ENCODE assay signal across 14 mouse cellular contexts in the genomic region with DNA sequence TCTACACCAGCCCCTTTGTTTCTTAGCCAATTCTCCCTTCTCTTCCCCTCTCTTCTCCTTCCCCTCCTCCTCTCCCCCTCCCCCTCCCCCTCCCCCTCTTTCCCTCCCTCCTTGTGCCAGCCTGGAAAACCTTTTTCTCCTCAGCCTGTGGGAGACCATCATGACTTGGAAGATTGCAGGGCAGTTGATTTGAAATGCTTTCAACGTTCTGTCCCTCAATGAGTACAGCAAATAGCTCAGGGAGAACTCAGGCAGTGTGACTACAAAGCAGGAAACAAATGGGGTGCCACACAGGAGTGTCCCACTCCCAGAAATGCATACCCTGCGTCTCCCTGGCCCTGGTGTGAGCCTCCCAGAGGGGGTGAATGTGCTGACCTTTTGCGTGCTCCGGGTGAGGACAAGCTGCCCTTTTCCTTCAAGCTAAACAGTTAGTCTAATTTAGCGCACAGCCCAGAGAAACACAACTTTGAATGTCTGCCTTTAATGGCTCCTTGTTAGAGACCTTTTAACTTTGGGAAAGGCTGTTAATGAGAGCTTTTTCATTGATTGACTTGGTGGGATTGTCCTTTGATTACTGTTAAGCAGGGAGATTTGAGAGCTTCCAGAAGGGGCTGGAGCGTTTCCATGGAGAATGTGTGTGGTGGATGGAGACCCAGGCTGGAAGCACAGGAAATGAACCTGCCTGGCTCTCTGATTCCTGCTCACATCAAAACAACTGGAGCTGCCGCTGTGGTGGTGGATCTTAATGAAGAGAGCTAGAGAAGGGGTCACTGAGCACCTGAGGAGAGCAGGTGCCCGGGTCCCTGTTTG. TPM values are rescaled to one million over a fixed set of nuclear protein-coding genes. Genes with fewer than 3 reads are reported as not detected.
DNase-seq lines count a peak whose midpoint lies in the region; ATAC-seq lines count a peak whose summit lies in the region.
"Had no signal": no experiment of that assay in that cellular context is flagged by ENCODE, and none has a peak within 500 bp of the region (broad histone marks: within the 10 kb centered on the region; RNA-seq: fewer than 3 reads in every experiment).

No protein-coding gene starts in this region.

- peak overlapping the region; percentile 39; the same call in 1 of the 2 replicates for H3K9ac ChIP-seq in lung, embryonic 16.5 days (ENCODE audit: low read length)
- H3K9ac ChIP-seq in forebrain, embryonic 12.5 days, result no peak overlapping the region; the same call in 1 of the 2 replicates
- H3K9ac ChIP-seq in neural tube, embryonic 12.5 days, result no peak overlapping the region
- H3K9ac ChIP-seq: embryonic facial prominence, embryonic 12.5 days; heart, embryonic 15.5 days had no signal

- H3K4me1 ChIP-seq in lung, embryonic 16.5 days (replicated peaks; ENCODE audit: control insufficient read depth, insufficient read depth, low read length), result peaks cover 18% of the 10 kb centered on the region
- peaks cover 23% of the 10 kb centered on the region for H3K4me1 ChIP-seq in forebrain, embryonic 12.5 days
- peaks cover 2% of the 10 kb centered on the region; the same call in 1 of the 2 replicates for H3K4me1 ChIP-seq in neural tube, embryonic 12.5 days

- H3K27ac ChIP-seq in lung, embryonic 16.5 days (ENCODE audit: low read length), result peak overlapping the region; percentile 64
- H3K27ac ChIP-seq in forebrain, embryonic 12.5 days, result peak overlapping the region; percentile 90
- no peak overlapping the region for H3K27ac ChIP-seq in neural tube, embryonic 12.5 days
- H3K27ac ChIP-seq: embryonic facial prominence, embryonic 12.5 days; heart, embryonic 15.5 days had no signal

- no peaks in the 10 kb centered on the region for H3K36me3 ChIP-seq in lung, embryonic 16.5 days (ENCODE audit: control insufficient read depth, insufficient read depth, low read length)
- H3K36me3 ChIP-seq in forebrain, embryonic 12.5 days (replicated peaks), result no peaks in the 10 kb centered on the region
- H3K36me3 ChIP-seq in neural tube, embryonic 12.5 days, result no peaks in the 10 kb centered on the region
- H3K36me3 ChIP-seq: embryonic facial prominence, embryonic 12.5 days; heart, embryonic 15.5 days had no signal

- ATAC-seq in lung, embryonic 16.5 days (ENCODE audit: low read depth), result no peak
- peak; percentile 75 for ATAC-seq in forebrain, embryonic 12.5 days (ENCODE audit: low FRiP score)
- peak; percentile 48; the same call in 1 of the 2 replicates for ATAC-seq in neural tube, embryonic 12.5 days (ENCODE audit: low FRiP score, low read depth)
- ATAC-seq: CD4-positive, CD25-positive, alpha-beta regulatory T cell, adult 4 months had no signal

- DNase-seq in lung, postnatal 14 days, result no peak
- peak; percentile 53 for DNase-seq in hindlimb bud, embryonic 11.5 days (ENCODE audit: extremely low spot score, low read depth, low spot score)
- DNase-seq in urinary bladder, postnatal 36 days (ENCODE audit: low spot score in 2 of 2), result no peak
- no peak for DNase-seq in left cerebral cortex, adult 8-10 months (ENCODE audit: low spot score in 2 of 2)
- DNase-seq in c-Kit-positive CD71-positive TER-119-positive erythroid progenitor cells, embryonic 14.5 days (ENCODE audit: low spot score), result no peak

- WGBS in lung, embryonic 16.5 days, result 27% methylated on average over 8 of the region's 8 CpGs
- WGBS in forebrain, embryonic 12.5 days, result 4% methylated on average over 8 of the region's 8 CpGs
- 11% methylated on average over 8 of the region's 8 CpGs for WGBS in neural tube, embryonic 12.5 days

- no peaks in the 10 kb centered on the region for H3K27me3 ChIP-seq in lung, embryonic 16.5 days (ENCODE audit: control insufficient read depth, insufficient read depth, low read depth, low read length)
- H3K27me3 ChIP-seq in forebrain, embryonic 12.5 days, result peaks cover 65% of the 10 kb centered on the region
- 0 out of 2 replicates have a peak, but pooled peaks cover 3% of the 10 kb centered on the region for H3K27me3 ChIP-seq in neural tube, embryonic 12.5 days (replicated peaks)
- H3K27me3 ChIP-seq: embryonic facial prominence, embryonic 12.5 days; heart, embryonic 15.5 days had no signal

- no peak overlapping the region for H3K4me2 ChIP-seq in lung, embryonic 16.5 days (ENCODE audit: low read depth, low read length)
- H3K4me2 ChIP-seq in forebrain, embryonic 12.5 days, result peak overlapping the region; percentile 13; the same call in 1 of the 2 replicates
- H3K4me2 ChIP-seq in neural tube, embryonic 12.5 days (replicated peaks), result no peak overlapping the region
- H3K4me2 ChIP-seq: embryonic facial prominence, embryonic 12.5 days; heart, embryonic 15.5 days had no signal

- no peak overlapping the region for H3K4me3 ChIP-seq in lung, embryonic 16.5 days (ENCODE audit: low read length)
- H3K4me3 ChIP-seq in forebrain, embryonic 12.5 days (replicated peaks), result no peak overlapping the region
- H3K4me3 ChIP-seq in neural tube, embryonic 12.5 days, result no peak overlapping the region
- H3K4me3 ChIP-seq: embryonic facial prominence, embryonic 12.5 days; heart, embryonic 15.5 days had no signal

- H3K9me3 ChIP-seq in lung, embryonic 16.5 days (ENCODE audit: control insufficient read depth, low read length), result no peaks in the 10 kb centered on the region
- H3K9me3 ChIP-seq in forebrain, embryonic 12.5 days, result no peaks in the 10 kb centered on the region
- no peaks in the 10 kb centered on the region for H3K9me3 ChIP-seq in neural tube, embryonic 12.5 days
- H3K9me3 ChIP-seq: embryonic facial prominence, embryonic 12.5 days; heart, embryonic 15.5 days had no signal

RNA-seq across cellular contexts. Expression of gene Capn8, which starts 9.3 kb away (rescaled TPM):
- polyA plus RNA-seq in lung, embryonic 16.5 days (2015; fragmentation: Nextera tagmentation; extraction: Ambion mirVana), result 0.06 TPM in 1 of 2 replicates, not detected in the other
- polyA plus RNA-seq in forebrain, embryonic 12.5 days (2016; fragmentation: Nextera tagmentation; extraction: Ambion mirVana), result 0.08 and 0.10 TPM in 2 replicates
- 0.10 and 0.15 TPM in 2 replicates for polyA plus RNA-seq in neural tube, embryonic 12.5 days (2016; fragmentation: Nextera tagmentation; extraction: Ambion mirVana)
- total RNA-seq in left cerebral cortex, adult 8-10 months (2022), result under 1 TPM in 1 of 4 experiments, not detected in 3; 0.18 TPM
- total RNA-seq: gastrocnemius, adult 18-20 months; layer of hippocampus, adult 18-20 months; megakaryocyte progenitor cell, adult 5-6 weeks had no signal
- polyA plus RNA-seq: CD4-positive, CD25-positive, alpha-beta regulatory T cell, adult 4 months; heart, embryonic 15.5 days had no signal

RNA-seq across cellular contexts. Expression of gene Capn2, which starts 56.7 kb away (rescaled TPM):
- polyA plus RNA-seq in lung, embryonic 16.5 days (2015; fragmentation: Nextera tagmentation; extraction: Ambion mirVana), result 127 and 136 TPM in 2 replicates
- 91.6 and 95.6 TPM in 2 replicates for polyA plus RNA-seq in forebrain, embryonic 12.5 days (2016; fragmentation: Nextera tagmentation; extraction: Ambion mirVana)
- 104 and 115 TPM in 2 replicates for polyA plus RNA-seq in neural tube, embryonic 12.5 days (2016; fragmentation: Nextera tagmentation; extraction: Ambion mirVana)
- total RNA-seq in left cerebral cortex, adult 8-10 months (2022), result 10 to 100 TPM; 66.6 to 73.1 (median 71.6) TPM
